Mouse (Mus musculus): ENCODE data around the gene Tex9.
"Not testable (repeated sequence)": the region's sequence is repeated elsewhere in the genome, so short reads cannot be mapped to it uniquely, and the experiment has no call there.

Tex9 gene

GRCm38 (mm10) chr9:72438749-72439148 lies 53.3 kb downstream of the Tex9 start:
- DNase-seq (ENCODE audit: low spot score), result no peak

- DNase-seq (ENCODE audit: low spot score), result peak; percentile 95
These were observed 54.0 kb downstream of the Tex9 start, which contains the start of gene Mns1 for GRCm38 (mm10) chr9:72437822-72438701. Gene Mns1, plus strand, starts transcription at chr9:72438011.

GRCm38 (mm10) chr9:72434876-72435275 lies 57.1 kb downstream of the Tex9 start:
- DNase-seq (ENCODE audit: low spot score), result no peak

GRCm38 (mm10) chr9:72427861-72428260 lies 64.2 kb downstream of the Tex9 start:
- DNase-seq (ENCODE audit: low spot score), result no peak

GRCm38 (mm10) chr9:72425300-72425850 lies 66.6 kb downstream of the Tex9 start:
- DNase-seq (ENCODE audit: low spot score), result no peak

GRCm38 (mm10) chr9:72422753-72423152 lies 69.3 kb downstream of the Tex9 start:
- DNase-seq (ENCODE audit: low spot score), result no peak

- DNase-seq (ENCODE audit: low spot score), result no peak
These were observed 69.7 kb downstream of the Tex9 start for GRCm38 (mm10) chr9:72422284-72422683.

- no peak for DNase-seq (ENCODE audit: low spot score)
These were observed 71.5 kb downstream of the Tex9 start for GRCm38 (mm10) chr9:72420490-72420889.

- no peak for DNase-seq (ENCODE audit: low spot score)
These were observed 73.6 kb downstream of the Tex9 start for GRCm38 (mm10) chr9:72418443-72418842.

GRCm38 (mm10) chr9:72411746-72412145 lies 80.3 kb downstream of the Tex9 start:
- no peak for DNase-seq (ENCODE audit: low spot score)

GRCm38 (mm10) chr9:72409381-72410225 lies 82.4 kb downstream of the Tex9 start:
- no peak for DNase-seq (ENCODE audit: low spot score)

- DNase-seq (ENCODE audit: low spot score), result peak; percentile 77
These were observed 83.9 kb downstream of the Tex9 start for GRCm38 (mm10) chr9:72408131-72408586.

GRCm38 (mm10) chr9:72405882-72406638 lies 86.0 kb downstream of the Tex9 start:
- no peak for DNase-seq (ENCODE audit: low spot score)

- DNase-seq (ENCODE audit: low spot score), result no peak
These were observed 87.1 kb downstream of the Tex9 start for GRCm38 (mm10) chr9:72404934-72405333.

GRCm38 (mm10) chr9:72404446-72404845 lies 87.6 kb downstream of the Tex9 start:
- no peak for DNase-seq (ENCODE audit: low spot score)

- DNase-seq (ENCODE audit: low spot score), result no peak
These were observed 88.6 kb downstream of the Tex9 start for GRCm38 (mm10) chr9:72403421-72403820.

- not testable (repeated sequence) for DNase-seq (ENCODE audit: low spot score)
These were observed 90.2 kb downstream of the Tex9 start for GRCm38 (mm10) chr9:72401769-72402168.
